Mouse (Mus musculus) left cerebral cortex, adult 11 months (tissue): ENCODE results near the gene Cab39.
"Not testable (repeated sequence)": the region's sequence is repeated elsewhere in the genome, so short reads cannot be mapped to it uniquely, and the experiment has no call there.

Experiments used
- DNase-seq: peaks from one replicate; pipeline ENCODE4 v3.0.0; 2022; ENCODE audit warnings: low spot score

Gene Cab39

GRCm38 (mm10) chr1:85790565-85790964, 2.7 kb upstream of the Cab39 start:
- no peak for DNase-seq

DNA sequence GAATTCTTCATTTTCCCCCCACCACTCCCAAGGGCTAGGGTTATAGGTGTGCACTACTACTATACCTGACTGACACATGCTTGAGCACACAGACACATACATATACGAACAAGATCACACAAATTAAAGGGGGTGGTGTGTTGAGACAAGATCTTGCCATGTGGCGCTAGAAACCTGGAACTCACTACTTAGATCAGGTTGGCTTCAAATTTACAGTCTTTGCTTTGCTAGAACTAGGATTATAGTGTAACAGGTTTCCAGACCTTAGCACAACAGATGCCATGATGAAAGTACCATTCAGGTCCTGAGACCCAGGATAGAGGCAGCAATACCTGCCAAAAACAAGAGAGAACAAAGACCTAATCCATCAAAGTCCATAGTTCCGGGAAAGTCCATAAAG, 1.8 kb upstream of the Cab39 start:
- no peak for DNase-seq

GRCm38 (mm10) chr1:85794106-85794771, 998 bp downstream of the Cab39 start:
- DNase-seq: no peak

DNA sequence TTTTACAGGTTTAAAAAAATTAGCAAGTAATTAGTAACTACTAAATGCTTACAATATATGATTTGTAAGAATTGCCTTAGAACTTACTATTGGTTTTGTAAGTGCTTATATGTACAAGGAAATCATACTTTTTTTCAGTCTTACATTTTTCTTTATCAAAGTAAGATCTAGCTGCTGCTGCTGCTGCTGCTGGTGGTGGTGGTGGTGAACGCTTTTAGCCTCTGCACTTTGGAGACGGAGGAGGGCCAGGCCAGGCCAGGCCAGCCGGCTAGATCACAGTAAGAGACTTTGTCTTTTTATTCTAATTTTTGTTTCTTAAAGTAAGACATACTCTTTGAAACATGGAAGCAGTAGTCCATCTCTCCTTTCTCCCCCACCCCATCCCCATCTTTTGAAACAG, 2.0 kb downstream of the Cab39 start:
- no peak for DNase-seq

DNA sequence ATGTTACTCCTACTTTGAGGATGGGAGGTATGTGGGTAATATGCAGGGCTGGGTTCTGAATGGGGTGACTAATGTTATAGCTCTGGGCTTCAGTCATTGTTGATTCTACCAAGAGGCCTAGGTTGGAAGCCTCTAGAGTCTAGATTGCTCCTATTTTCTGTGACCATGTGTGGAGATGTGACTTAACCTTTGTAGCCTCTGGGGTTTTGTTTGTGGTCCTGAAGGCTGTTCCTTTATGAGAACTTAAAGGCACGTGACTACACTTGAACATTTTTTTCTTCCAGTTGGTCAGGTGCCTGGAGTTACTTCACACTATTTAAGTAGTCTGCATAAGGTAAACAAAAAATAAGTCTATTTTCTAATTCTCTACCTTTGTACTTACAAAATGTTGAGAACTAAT, 6.5 kb downstream of the Cab39 start:
- no peak for DNase-seq

GRCm38 (mm10) chr1:85802517-85802916, 9.3 kb downstream of the Cab39 start:
- no peak for DNase-seq

DNA sequence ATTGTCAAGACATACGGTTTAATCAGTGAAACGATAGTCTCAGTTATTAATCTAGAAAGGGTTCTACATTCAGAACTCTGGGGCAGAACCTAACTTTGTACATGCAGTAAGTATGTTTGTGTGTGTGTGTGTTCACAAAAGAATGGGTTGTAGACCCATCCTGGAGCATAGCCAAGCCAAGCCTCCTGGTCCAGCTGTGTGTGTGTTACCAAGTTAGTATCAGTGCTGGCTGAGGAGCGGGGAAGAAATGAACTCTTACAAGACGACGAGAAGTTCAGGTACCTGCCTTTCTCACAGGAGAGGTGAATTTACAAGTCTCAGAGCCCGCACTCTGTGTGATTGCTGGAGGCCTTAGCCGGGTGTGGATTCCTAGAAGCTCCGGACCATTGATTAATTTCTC, 11.3 kb downstream of the Cab39 start:
- no peak for DNase-seq

DNA sequence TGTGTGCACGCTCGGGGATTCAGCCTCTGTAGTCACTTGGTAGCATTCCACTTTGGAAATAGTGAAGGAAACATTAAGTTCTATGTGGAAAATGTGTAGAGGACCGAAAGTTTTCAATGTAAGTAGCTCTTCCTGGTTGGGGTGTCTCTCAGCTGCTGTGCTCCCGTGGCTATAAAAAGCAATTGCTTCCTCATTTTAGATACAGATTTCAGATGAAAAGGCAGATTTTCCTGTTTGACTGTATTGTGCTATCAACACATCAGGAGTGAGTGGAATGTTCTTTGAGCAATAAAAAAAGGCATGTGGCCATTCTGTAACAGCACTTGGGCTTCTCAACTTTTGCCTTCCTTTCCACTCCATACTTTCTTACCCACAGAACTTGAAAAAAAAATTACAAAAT, 16.0 kb downstream of the Cab39 start:
- no peak for DNase-seq

DNA sequence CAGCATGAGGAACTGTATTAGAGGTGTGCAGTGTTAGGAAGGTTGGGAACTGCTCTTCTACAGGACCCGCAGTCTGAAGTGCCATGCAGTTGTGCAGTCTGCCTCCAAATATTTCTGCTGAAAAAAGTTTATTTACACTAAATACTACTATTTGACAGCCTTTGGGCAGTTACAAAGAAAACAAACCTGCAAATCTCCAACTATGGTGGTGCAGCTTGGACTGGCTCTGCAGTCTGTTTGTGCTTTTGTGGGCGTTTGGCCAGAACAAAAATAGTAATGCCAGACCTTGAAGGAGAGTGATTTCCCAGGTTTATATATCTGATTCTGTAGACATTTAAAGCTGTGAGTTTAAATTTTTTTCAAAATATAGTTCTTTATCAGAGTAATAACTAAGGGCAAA, 17.1 kb downstream of the Cab39 start:
- DNase-seq: no peak

- DNase-seq: no peak
Measured at GRCm38 (mm10) chr1:85810787-85811186, 17.5 kb downstream of the Cab39 start.

DNA sequence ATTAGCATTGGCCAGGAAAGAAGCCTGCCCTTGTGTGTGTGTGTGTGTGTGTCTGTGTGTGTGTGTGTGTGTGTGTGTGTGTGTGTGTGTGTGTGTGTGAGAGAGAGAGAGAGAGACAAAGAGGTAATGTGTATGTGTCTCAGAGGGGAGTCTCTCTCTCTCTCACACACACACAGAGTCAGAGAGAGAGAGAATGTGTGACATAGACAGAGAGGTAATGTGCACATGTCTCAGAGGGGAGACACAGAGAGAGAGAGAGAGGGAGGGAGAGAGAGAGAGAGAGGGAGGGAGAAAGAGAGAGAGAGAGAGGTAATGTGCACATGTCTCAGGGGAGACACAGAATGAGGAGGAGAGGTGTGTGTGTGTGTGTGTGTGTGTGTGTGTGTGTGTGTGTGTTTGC, 21.0 kb downstream of the Cab39 start:
- DNase-seq: not testable (repeated sequence)

DNA sequence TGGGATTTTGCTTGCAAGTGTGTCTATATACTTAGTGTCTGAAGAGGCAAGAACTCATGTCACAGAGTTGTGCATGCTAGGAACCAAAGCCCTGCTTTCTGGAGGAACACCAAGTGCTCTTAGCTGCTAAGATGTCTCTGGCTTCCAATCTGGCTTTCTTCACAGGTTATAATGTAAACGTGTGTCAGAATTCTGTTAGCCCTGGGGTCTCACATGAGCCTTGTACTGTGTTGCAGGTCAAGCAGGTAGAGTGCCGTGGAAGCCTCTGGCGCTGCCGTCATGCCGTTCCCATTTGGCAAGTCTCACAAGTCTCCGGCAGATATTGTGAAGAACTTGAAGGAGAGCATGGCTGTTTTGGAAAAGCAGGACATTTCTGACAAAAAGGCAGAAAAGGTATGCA, 24.9 kb downstream of the Cab39 start:
- DNase-seq: no peak

- no peak for DNase-seq
Measured at GRCm38 (mm10) chr1:85819695-85820094, 26.5 kb downstream of the Cab39 start.

GRCm38 (mm10) chr1:85822239-85822638, 29.0 kb downstream of the Cab39 start:
- no peak for DNase-seq

- DNase-seq: no peak
Measured at GRCm38 (mm10) chr1:85824905-85825304, 31.7 kb downstream of the Cab39 start.

- DNase-seq: no peak
Measured at GRCm38 (mm10) chr1:85827166-85827565, 33.9 kb downstream of the Cab39 start.

GRCm38 (mm10) chr1:85829016-85829415, 35.8 kb downstream of the Cab39 start:
- no peak for DNase-seq

GRCm38 (mm10) chr1:85838056-85838455, 44.8 kb downstream of the Cab39 start:
- DNase-seq: no peak

DNA sequence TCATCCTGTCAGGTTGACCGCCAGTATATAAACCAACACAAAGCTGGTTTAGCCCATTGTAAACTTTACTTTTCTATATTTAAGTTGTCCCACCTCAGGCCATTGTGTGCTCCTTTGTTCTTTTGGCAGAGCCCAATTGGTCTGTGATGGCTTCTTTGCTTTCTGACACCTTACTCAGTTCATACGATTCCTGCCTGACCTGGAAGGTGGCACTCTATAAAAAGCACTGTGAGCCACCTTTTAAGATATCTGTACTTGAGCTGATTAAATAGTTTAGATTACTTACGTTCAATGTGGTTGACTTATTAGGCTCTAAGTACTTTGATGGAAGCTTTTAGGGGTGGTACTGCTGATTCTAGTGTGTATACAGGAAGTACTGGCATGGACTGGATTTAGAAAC, 46.1 kb downstream of the Cab39 start:
- DNase-seq: no peak

GRCm38 (mm10) chr1:85839790-85840189, 46.5 kb downstream of the Cab39 start:
- DNase-seq: no peak

GRCm38 (mm10) chr1:85840421-85840820, 47.2 kb downstream of the Cab39 start:
- no peak for DNase-seq

- peak; percentile 36 for DNase-seq
Measured at GRCm38 (mm10) chr1:85842251-85842650, 49.0 kb downstream of the Cab39 start.

- DNase-seq: no peak
Measured at GRCm38 (mm10) chr1:85843291-85843863, 50.1 kb downstream of the Cab39 start.

DNA sequence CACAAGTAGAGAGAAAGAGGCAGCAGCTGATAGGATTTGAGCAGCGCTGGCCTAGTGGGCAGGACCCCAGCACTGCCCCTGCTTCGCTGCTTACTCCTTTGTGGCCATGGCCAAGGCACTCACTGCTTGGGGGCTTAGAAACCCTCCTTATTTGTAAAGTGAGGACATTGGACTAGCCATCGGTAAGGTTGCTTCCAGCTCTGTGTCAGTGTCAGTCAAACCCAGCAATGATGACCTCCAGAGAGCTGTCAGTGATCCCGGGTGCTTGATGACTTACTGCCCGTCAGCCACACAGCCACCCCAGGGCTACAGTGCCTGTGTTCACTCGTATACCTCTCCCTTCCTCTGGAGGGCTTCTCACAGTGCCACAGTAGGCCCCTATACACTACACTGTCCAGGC, 51.7 kb downstream of the Cab39 start:
- no peak for DNase-seq
